Mouse (Mus musculus): ENCODE data around the gene Eif3f. TPM values are rescaled to one million over a fixed set of nuclear protein-coding genes. Genes with fewer than 3 reads are reported as not detected.

Eif3f gene
- total RNA-seq (2014; rRNA removed): 127 and 128 TPM in 2 replicates
- 79.1 and 80.0 TPM in 2 replicates for polyA plus RNA-seq (2015; fragmentation: Nextera tagmentation; extraction: Ambion mirVana)

- Histone ChIP-seq H3K4me1 (ENCODE audit: insufficient read depth, low read length) (peaks cover 11% of the 10 kb centered on the region), H3K4me2 (ENCODE audit: low read depth, low read length) (peak within 1 kb of the TSS; percentile 70), H3K4me3 (ENCODE audit: low read length) (peak within 1 kb of the TSS; percentile 99), H3K27ac (peak within 1 kb of the TSS; percentile 92), H3K9me3 (ENCODE audit: low read length) (no peaks in the 10 kb centered on the region), H3K36me3 (ENCODE audit: insufficient read depth, low read length) (peaks cover 11% of the 10 kb centered on the region), H3K27me3 (ENCODE audit: insufficient read depth, low read length) (no peaks in the 10 kb centered on the region), H3K9ac (replicated peaks; ENCODE audit: low read length) (peak within 1 kb of the TSS; percentile 95)
- ATAC-seq: peak; percentile 99
- peak; percentile 93 for TF ChIP-seq CTCF (IDR thresholded peaks at IDR 0.05; ENCODE audit: low read depth)
- peak; percentile 99 for DNase-seq (ENCODE audit: low spot score)
- WGBS: 5% methylated on average over 50 of the region's 50 CpGs
These were observed at the start of gene Eif3f for GRCm38 (mm10) chr7:108933794-108934731. Gene Eif3f, plus strand, starts transcription at chr7:108934417.

- Histone ChIP-seq H3K9me3 (ENCODE audit: low read length) (no peaks in the 10 kb centered on the region), H3K4me1 (ENCODE audit: insufficient read depth, low read length) (no peaks in the 10 kb centered on the region), H3K36me3 (ENCODE audit: insufficient read depth, low read length) (no peaks in the 10 kb centered on the region), H3K27ac (no peak within 1 kb of the TSS), H3K4me3 (ENCODE audit: low read length) (no peak within 1 kb of the TSS), H3K27me3 (ENCODE audit: insufficient read depth, low read length) (no peaks in the 10 kb centered on the region), H3K4me2 (ENCODE audit: low read depth, low read length) (no peak within 1 kb of the TSS), H3K9ac (replicated peaks; ENCODE audit: low read length) (no peak within 1 kb of the TSS)
- DNase-seq (ENCODE audit: low spot score): no peak
- no peak for ATAC-seq
- WGBS: 73% methylated on average over 4 of the region's 4 CpGs
- TF ChIP-seq CTCF (IDR thresholded peaks at IDR 0.05; ENCODE audit: low read depth): no peak
These were observed 49.3 kb upstream of the Eif3f start, which contains the start of gene Olfr518 for GRCm38 (mm10) chr7:108884906-108885305. Gene Olfr518, minus strand, starts transcription at chr7:108885006.

GRCm38 (mm10) chr7:108894320-108894719, 39.9 kb upstream of the Eif3f start, which contains the start of gene Olfr519:
Gene Olfr519, minus strand, starts transcription at chr7:108894420.
- H3K27ac ChIP-seq: no peak within 1 kb of the TSS
- H3K9me3 ChIP-seq (ENCODE audit: low read length): no peaks in the 10 kb centered on the region
- DNase-seq (ENCODE audit: low spot score): no peak
- no peak within 1 kb of the TSS for H3K9ac ChIP-seq (replicated peaks; ENCODE audit: low read length)
- TF ChIP-seq CTCF (IDR thresholded peaks at IDR 0.05; ENCODE audit: low read depth): no peak
- no peak for ATAC-seq
- H3K36me3 ChIP-seq (ENCODE audit: insufficient read depth, low read length): no peaks in the 10 kb centered on the region
- 90% methylated on average over 5 of the region's 5 CpGs for WGBS
- H3K27me3 ChIP-seq (ENCODE audit: insufficient read depth, low read length): no peaks in the 10 kb centered on the region
- H3K4me1 ChIP-seq (ENCODE audit: insufficient read depth, low read length): no peaks in the 10 kb centered on the region
- H3K4me3 ChIP-seq (ENCODE audit: low read length): no peak within 1 kb of the TSS
- no peak within 1 kb of the TSS for H3K4me2 ChIP-seq (ENCODE audit: low read depth, low read length)

- no peak for TF ChIP-seq CTCF (IDR thresholded peaks at IDR 0.05; ENCODE audit: low read depth)
- Histone ChIP-seq H3K4me1 (ENCODE audit: insufficient read depth, low read length) (no peaks in the 10 kb centered on the region), H3K4me3 (ENCODE audit: low read length) (no peak overlapping the region), H3K9ac (replicated peaks; ENCODE audit: low read length) (no peak overlapping the region), H3K9me3 (ENCODE audit: low read length) (no peaks in the 10 kb centered on the region), H3K27ac (no peak overlapping the region), H3K27me3 (ENCODE audit: insufficient read depth, low read length) (no peaks in the 10 kb centered on the region), H3K4me2 (ENCODE audit: low read depth, low read length) (no peak overlapping the region), H3K36me3 (ENCODE audit: insufficient read depth, low read length) (no peaks in the 10 kb centered on the region)
- ATAC-seq (no peak), DNase-seq (ENCODE audit: low spot score) (no peak)
- 82% methylated on average over 2 of the region's 2 CpGs for WGBS
These were observed 30.2 kb upstream of the Eif3f start for GRCm38 (mm10) chr7:108903969-108904368.

GRCm38 (mm10) chr7:108927043-108927442, 7.2 kb upstream of the Eif3f start:
- Histone ChIP-seq H3K9ac (replicated peaks; ENCODE audit: low read length) (no peak overlapping the region), H3K9me3 (ENCODE audit: low read length) (no peaks in the 10 kb centered on the region), H3K36me3 (ENCODE audit: insufficient read depth, low read length) (no peaks in the 10 kb centered on the region), H3K27ac (no peak overlapping the region), H3K4me1 (ENCODE audit: insufficient read depth, low read length) (no peaks in the 10 kb centered on the region), H3K4me3 (ENCODE audit: low read length) (no peak overlapping the region), H3K27me3 (ENCODE audit: insufficient read depth, low read length) (no peaks in the 10 kb centered on the region), H3K4me2 (ENCODE audit: low read depth, low read length) (no peak overlapping the region)
- DNase-seq (ENCODE audit: low spot score) (no peak), ATAC-seq (no peak)
- 72% methylated on average over 4 of the region's 4 CpGs for WGBS
- no peak for TF ChIP-seq CTCF (IDR thresholded peaks at IDR 0.05; ENCODE audit: low read depth)

- H3K36me3 ChIP-seq (ENCODE audit: insufficient read depth, low read length): no peaks in the 10 kb centered on the region
- H3K4me2 ChIP-seq (ENCODE audit: low read depth, low read length): no peak overlapping the region
- DNase-seq (ENCODE audit: low spot score): no peak
- no peak overlapping the region for H3K4me3 ChIP-seq (ENCODE audit: low read length)
- H3K27me3 ChIP-seq (ENCODE audit: insufficient read depth, low read length): no peaks in the 10 kb centered on the region
- 79% methylated on average over 11 of the region's 11 CpGs for WGBS
- H3K27ac ChIP-seq: no peak overlapping the region
- H3K9me3 ChIP-seq (ENCODE audit: low read length): no peaks in the 10 kb centered on the region
- ATAC-seq: no peak
- H3K9ac ChIP-seq (replicated peaks; ENCODE audit: low read length): no peak overlapping the region
- no peak for TF ChIP-seq CTCF (IDR thresholded peaks at IDR 0.05; ENCODE audit: low read depth)
- no peaks in the 10 kb centered on the region for H3K4me1 ChIP-seq (ENCODE audit: insufficient read depth, low read length)
These were observed 5.7 kb upstream of the Eif3f start for GRCm38 (mm10) chr7:108928280-108929188.
